8 mouse cellular contexts compared by ENCODE assay signal in the genomic region with DNA sequence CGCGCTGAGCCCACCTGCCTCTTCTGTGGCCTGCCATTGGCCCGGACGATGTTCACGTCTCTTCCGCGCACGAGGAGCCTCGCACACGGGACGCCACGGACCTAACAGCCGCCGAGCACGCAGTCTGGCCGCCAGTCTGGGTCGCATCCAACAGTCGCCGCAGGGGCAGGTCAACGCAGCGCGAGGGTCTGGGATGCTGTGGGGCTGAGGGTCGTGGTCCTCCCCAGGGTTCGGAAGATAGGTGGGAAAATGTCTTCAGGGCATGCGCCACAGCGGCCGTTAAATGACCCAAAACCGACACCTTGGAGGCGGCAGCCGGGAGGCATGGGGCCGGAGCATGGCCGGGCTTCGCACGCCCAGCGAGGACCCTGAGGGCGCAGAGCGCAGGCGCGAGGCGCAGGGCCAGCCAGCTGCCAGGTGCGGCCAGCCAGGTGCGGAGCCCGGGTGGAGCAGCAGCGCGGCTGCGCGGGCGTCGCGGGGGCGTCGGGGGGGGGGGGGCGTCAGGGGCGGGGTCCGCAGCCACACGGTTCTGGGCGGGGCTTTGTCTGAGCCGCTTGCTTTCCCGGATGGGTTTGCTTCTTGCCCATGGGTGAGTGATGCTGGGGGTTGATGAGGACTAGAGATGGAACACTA. TPM values are rescaled to one million over a fixed set of nuclear protein-coding genes. Genes with fewer than 3 reads are reported as not detected.
DNase-seq lines count a peak whose midpoint lies in the region; ATAC-seq lines count a peak whose summit lies in the region.

Gm9857 (minus strand) TSS at position 445 of the 633 bp plus-strand sequence.

- DNase-seq in adrenal gland, postnatal 14 days: peak; percentile 17
- no peak for DNase-seq in adrenal gland, adult (ENCODE audit: inconsistent age in 2 of 2, low spot score in 1 of 2)
- peak; percentile 21 for DNase-seq in right cerebral cortex, postnatal 4 days
- DNase-seq in right cerebral cortex, adult 2 months (ENCODE audit: low spot score in 2 of 2): no peak
- peak; percentile 63 for DNase-seq in limb, embryonic 10.5 days (ENCODE audit: low spot score)
- no peak for DNase-seq in urinary bladder, postnatal 14 days (ENCODE audit: low spot score)
- DNase-seq in spleen, postnatal 14 days (ENCODE audit: low spot score in 2 of 2): no peak

- H3K36me3 ChIP-seq in limb, embryonic 10.5 days: no peaks in the 10 kb centered on the region
- H3K36me3 ChIP-seq in neural tube, embryonic 12.5 days: no peaks in the 10 kb centered on the region; the same call in 1 of the 2 replicates

- 0 out of 2 replicates have a peak, but pooled peaks cover 6% of the 10 kb centered on the region for H3K27me3 ChIP-seq in limb, embryonic 10.5 days (ENCODE audit: low read depth, poor library complexity, severe bottlenecking)
- no peaks in the 10 kb centered on the region for H3K27me3 ChIP-seq in neural tube, embryonic 12.5 days (replicated peaks)

- 61% methylated on average over 56 of the region's 59 CpGs for WGBS in limb, embryonic 10.5 days
- WGBS in neural tube, embryonic 12.5 days: 58% methylated on average over 52 of the region's 59 CpGs

- no peak within 1 kb of the TSS for H3K9ac ChIP-seq in neural tube, embryonic 12.5 days

- peak within 1 kb of the TSS; percentile 56 for H3K27ac ChIP-seq in limb, embryonic 10.5 days
- H3K27ac ChIP-seq in neural tube, embryonic 12.5 days: no peak within 1 kb of the TSS

- H3K4me1 ChIP-seq in limb, embryonic 10.5 days: peaks cover 7% of the 10 kb centered on the region
- H3K4me1 ChIP-seq in neural tube, embryonic 12.5 days: no peaks in the 10 kb centered on the region

- H3K4me3 ChIP-seq in limb, embryonic 10.5 days: peak within 1 kb of the TSS; percentile 40
- peak within 1 kb of the TSS; percentile 27 for H3K4me3 ChIP-seq in neural tube, embryonic 12.5 days

- H3K4me2 ChIP-seq in neural tube, embryonic 12.5 days (replicated peaks): peak within 1 kb of the TSS; percentile 58

- H3K9me3 ChIP-seq in limb, embryonic 10.5 days (replicated peaks): no peaks in the 10 kb centered on the region
- no peaks in the 10 kb centered on the region for H3K9me3 ChIP-seq in neural tube, embryonic 12.5 days

- ATAC-seq in neural tube, embryonic 12.5 days (ENCODE audit: low FRiP score, low read depth): peak; percentile 87

RNA-seq across cellular contexts. Expression of gene Gm9857, which starts in this region (rescaled TPM):
- total RNA-seq in adrenal gland, postnatal 14 days (2021): not detected in 2 replicates
- not detected in 2 replicates for polyA plus RNA-seq in limb, embryonic 10.5 days (2016; fragmentation: Nextera tagmentation; extraction: Ambion mirVana)
- polyA plus RNA-seq in neural tube, embryonic 12.5 days (2016; fragmentation: Nextera tagmentation; extraction: Ambion mirVana): not detected in 2 replicates

Comparison
In these comparisons a context has a peak if more than half of its experiments do, and no peak if none do; other contexts are left out.
1. Peak in DNase-seq in adrenal gland, postnatal 14 days; RNA of the gene not detected or under 1 TPM.
2. Peak in DNase-seq, H3K4me3 ChIP-seq and H3K27ac ChIP-seq in limb, embryonic 10.5 days; RNA of the gene not detected or under 1 TPM.
3. Peak in ATAC-seq, H3K4me3 ChIP-seq and H3K4me2 ChIP-seq in neural tube, embryonic 12.5 days; RNA of the gene not detected or under 1 TPM.